Mouse (Mus musculus) myocyte (in vitro differentiated cells): ENCODE results near the gene Cdhr2. TPM values are rescaled to one million over a fixed set of nuclear protein-coding genes. Genes with fewer than 3 reads are reported as not detected.

Source experiments
- H3K27me3 ChIP-seq: one replicate; pipeline ENCODE4 v1.6.1; 2011; ENCODE audit not compliant: control insufficient read depth, insufficient read depth, insufficient read length
- H3K36me3 ChIP-seq: one replicate; pipeline ENCODE4 v1.6.1; 2011; ENCODE audit not compliant: control insufficient read depth, insufficient read depth
- H3K4me2 ChIP-seq: one replicate; pipeline ENCODE4 v1.6.1; 2011; ENCODE audit warnings: low read depth, control low read depth
- H3K4me3 ChIP-seq: one replicate; pipeline ENCODE4 v1.5.1; 2011; ENCODE audit warnings: mild to moderate bottlenecking, control low read depth, moderate library complexity
- H3K79me2 ChIP-seq: one replicate; pipeline ENCODE4 v1.6.1; 2011; ENCODE audit not compliant: control insufficient read depth, insufficient read depth
- H3ac ChIP-seq: one replicate; pipeline ENCODE4 v1.6.1; 2011; ENCODE audit not compliant: control insufficient read depth, insufficient read length
- CEBPB ChIP-seq: IDR thresholded peaks from 2 replicates; pipeline ENCODE4 v1.6.1; 2011; ENCODE audit warnings: mild to moderate bottlenecking, moderate library complexity; ENCODE audit not compliant: poor library complexity, insufficient read depth, severe bottlenecking
- E2F4 ChIP-seq: IDR thresholded peaks from one replicate; pipeline ENCODE4 v1.6.1; 2011; ENCODE audit warnings: mild to moderate bottlenecking, control low read depth, moderate library complexity; ENCODE audit not compliant: insufficient read depth
- MAX ChIP-seq: IDR thresholded peaks from one replicate; pipeline ENCODE4 v1.6.1; 2011; ENCODE audit warnings: low read depth, mild to moderate bottlenecking, control low read depth
- MYOD1 ChIP-seq, 3 experiments: IDR thresholded peaks; one replicate each; pipeline ENCODE4 v1.6.1; 2011; ENCODE audit warnings: control low read depth in 2 of 3, low read depth in 2 of 3, mild to moderate bottlenecking in 2 of 3, moderate library complexity in 1 of 3; ENCODE audit not compliant: insufficient read length in 2 of 3, control insufficient read depth in 1 of 3
- MYOG ChIP-seq, 3 experiments: IDR thresholded peaks; one replicate each; pipeline ENCODE4 v1.6.1; 2011; ENCODE audit warnings: control low read depth in 2 of 3, low read depth in 2 of 3, mild to moderate bottlenecking in 2 of 3; ENCODE audit not compliant: insufficient read length in 2 of 3, control insufficient read depth in 1 of 3, insufficient read depth in 1 of 3
- POLR2A ChIP-seq: IDR thresholded peaks from one replicate; pipeline ENCODE4 v1.6.1; 2011; ENCODE audit warnings: low read depth, mild to moderate bottlenecking, control low read depth, moderate library complexity; ENCODE audit not compliant: insufficient read length
- POLR2AphosphoS2 ChIP-seq: IDR thresholded peaks from one replicate; pipeline ENCODE4 v1.6.1; 2011; ENCODE audit warnings: low read depth, control low read depth; ENCODE audit not compliant: insufficient read length
- REST ChIP-seq: IDR thresholded peaks from one replicate; pipeline ENCODE4 v1.6.1; 2011; ENCODE audit warnings: mild to moderate bottlenecking, control low read depth, moderate library complexity; ENCODE audit not compliant: insufficient read depth, insufficient read length
- SRF ChIP-seq: IDR thresholded peaks from one replicate; pipeline ENCODE4 v1.6.1; 2011; ENCODE audit warnings: low read depth; ENCODE audit not compliant: control insufficient read depth, insufficient read length
- TCF12 ChIP-seq: IDR thresholded peaks from one replicate; pipeline ENCODE4 v1.6.1; 2011; ENCODE audit warnings: mild to moderate bottlenecking, control low read depth; ENCODE audit not compliant: poor library complexity, insufficient read depth, severe bottlenecking
- TCF3 ChIP-seq: IDR thresholded peaks from one replicate; pipeline ENCODE4 v1.6.1; 2011; ENCODE audit warnings: low read depth, control low read depth; ENCODE audit not compliant: insufficient read length
- USF1 ChIP-seq: IDR thresholded peaks from one replicate; pipeline ENCODE4 v1.6.1; 2011; ENCODE audit warnings: low read depth, mild to moderate bottlenecking, control low read depth, moderate library complexity
- polyA plus RNA-seq: library from polyadenylated mRNA; unstranded; fragments of >200 nt; fragmentation: generic; extraction: Trizol; gene quantifications from one replicate; pipeline ENCODE4 v1.2.1, GENCODE M21; 2012; ENCODE audit warnings: missing spikeins

Gene Cdhr2
- polyA plus RNA-seq, 1 experiment = not detected

GRCm38 (mm10) chr13:54746896-54747295 lies 45.6 kb downstream of the Cdhr2 start:
- Histone ChIP-seq H3K4me2 (no peak overlapping the region), H3K36me3 (no peaks in the 10 kb centered on the region), H3ac (no peak overlapping the region), H3K27me3 (peaks cover 39% of the 10 kb centered on the region), H3K79me2 (no peaks in the 10 kb centered on the region), H3K4me3 (no peak overlapping the region)
- TF ChIP-seq MYOG (IDR thresholded peaks at IDR 0.05; ENCODE audit: control insufficient read depth in 1 of 3, insufficient read depth in 1 of 3, insufficient read length in 2 of 3, low read depth in 2 of 3) = no peak
- TF ChIP-seq CEBPB = no peak
- no peak for TF ChIP-seq MYOD1 (IDR thresholded peaks at IDR 0.05; ENCODE audit: control insufficient read depth in 1 of 3, insufficient read length in 2 of 3, low read depth in 2 of 3)
- TF ChIP-seq REST = no peak
- TF ChIP-seq MAX = no peak
- no peak for TF ChIP-seq E2F4
- TF ChIP-seq TCF12 = no peak
- no peak for TF ChIP-seq USF1
- no peak for TF ChIP-seq TCF3
- TF ChIP-seq POLR2A = no peak
- no peak for TF ChIP-seq SRF

DNA sequence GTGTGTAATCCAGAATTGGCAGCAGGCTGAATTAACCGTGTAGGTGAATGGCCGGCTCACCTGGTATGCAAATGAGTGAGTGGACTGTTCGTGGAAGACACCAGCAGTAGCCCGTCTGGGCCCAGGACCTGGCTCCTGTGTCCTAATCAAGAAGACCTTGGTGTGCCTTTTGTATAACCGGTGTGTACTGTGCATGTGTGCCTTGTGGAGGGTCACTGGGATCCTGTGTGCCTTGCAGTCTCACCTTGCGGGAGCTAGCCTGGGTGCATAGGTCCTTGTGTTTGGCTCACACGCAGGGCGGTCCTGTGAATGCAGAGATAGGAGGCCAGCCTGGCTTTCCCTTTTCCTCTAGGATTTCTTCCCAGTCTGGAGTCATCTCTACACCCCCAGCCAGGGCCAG lies 46.9 kb downstream of the Cdhr2 start:
- no peak for TF ChIP-seq REST
- Histone ChIP-seq H3K79me2 (no peaks in the 10 kb centered on the region), H3K27me3 (peaks cover 29% of the 10 kb centered on the region), H3K4me2 (no peak overlapping the region), H3ac (no peak overlapping the region), H3K4me3 (no peak overlapping the region), H3K36me3 (no peaks in the 10 kb centered on the region)

DNA sequence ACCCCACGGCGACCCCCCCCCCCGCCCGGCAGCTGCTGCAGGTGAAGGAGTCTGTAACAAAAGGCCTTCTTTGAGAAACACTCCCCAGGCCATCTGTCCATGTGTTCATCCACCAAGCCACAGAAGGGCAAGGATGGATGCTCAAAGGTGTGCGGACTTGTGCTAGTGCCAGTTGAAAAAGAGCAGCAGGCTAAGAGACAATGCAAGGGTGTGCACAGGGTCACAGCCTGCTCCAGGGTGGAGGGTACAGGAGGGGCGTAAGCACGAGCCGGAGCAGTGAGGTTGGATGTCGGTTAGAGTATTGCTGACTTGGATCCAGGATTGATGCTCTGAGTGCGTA lies 47.4 kb downstream of the Cdhr2 start:
- H3K4me2 ChIP-seq = no peak overlapping the region
- no peak overlapping the region for H3ac ChIP-seq
- H3K36me3 ChIP-seq = no peaks in the 10 kb centered on the region
- no peak overlapping the region for H3K4me3 ChIP-seq
- no peaks in the 10 kb centered on the region for H3K79me2 ChIP-seq
- peaks cover 27% of the 10 kb centered on the region for H3K27me3 ChIP-seq
- TF ChIP-seq POLR2A = no peak
- no peak for TF ChIP-seq MYOD1 (IDR thresholded peaks at IDR 0.05; ENCODE audit: control insufficient read depth in 1 of 3, insufficient read length in 2 of 3, low read depth in 2 of 3)
- TF ChIP-seq POLR2AphosphoS2 = no peak
- TF ChIP-seq CEBPB = no peak

DNA sequence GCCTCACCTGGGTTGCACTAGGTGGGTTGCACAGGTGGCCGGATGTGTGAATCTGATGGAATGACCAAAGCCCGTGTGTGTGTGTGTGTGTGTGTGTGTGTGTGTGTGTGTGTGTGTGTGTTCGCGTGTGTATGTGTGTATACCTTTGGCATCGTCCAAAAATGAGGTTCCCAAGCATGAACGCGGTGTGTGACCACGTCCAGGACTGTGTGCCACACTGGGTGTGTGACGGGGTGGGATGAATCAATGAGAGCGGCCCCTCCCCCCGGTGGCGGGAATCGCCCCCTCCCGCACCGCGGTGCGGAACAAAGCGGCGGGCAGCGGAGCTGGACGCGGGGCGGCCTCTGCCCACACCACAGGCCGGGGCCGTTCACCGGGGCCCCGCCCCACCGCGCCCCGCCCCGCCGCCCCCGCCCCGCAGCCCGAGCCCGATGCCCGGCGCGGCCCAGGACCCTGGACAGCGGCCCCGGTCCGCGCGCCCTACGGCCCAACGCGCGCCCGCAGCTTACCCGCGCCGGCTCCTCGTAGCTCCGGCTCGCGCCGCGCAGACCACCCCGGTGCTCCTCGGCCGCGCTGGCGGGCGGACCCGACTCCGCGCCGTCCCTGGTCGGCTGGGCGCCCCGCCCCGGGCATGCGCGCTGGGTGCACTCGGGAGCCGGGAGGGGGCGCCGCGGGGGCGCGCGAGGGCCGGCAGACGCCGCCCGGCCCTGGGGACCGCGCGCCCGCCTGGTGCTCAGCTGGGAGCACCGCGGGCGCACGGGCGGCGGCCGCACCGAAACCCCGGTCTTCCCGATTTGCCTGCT lies 48.0 kb downstream of the Cdhr2 start:
- Histone ChIP-seq H3K4me3 (no peak overlapping the region), H3K27me3 (peaks cover 27% of the 10 kb centered on the region)

GRCm38 (mm10) chr13:54749864-54750411 lies 48.7 kb downstream of the Cdhr2 start, which contains the start of gene Gprin1:
TSS of gene Gprin1 (minus strand) at chr13:54749874.
- H3K4me2 ChIP-seq = peak within 1 kb of the TSS; percentile 12
- no peak within 1 kb of the TSS for H3K4me3 ChIP-seq
- H3K36me3 ChIP-seq = no peaks in the 10 kb centered on the region
- H3K27me3 ChIP-seq = peaks cover 22% of the 10 kb centered on the region
- TF ChIP-seq SRF (no peak), TCF12 (no peak), POLR2AphosphoS2 (no peak), E2F4 (no peak), MAX (no peak), MYOD1 (IDR thresholded peaks at IDR 0.05; ENCODE audit: control insufficient read depth in 1 of 3, insufficient read length in 2 of 3, low read depth in 2 of 3) (no peak), MYOG (IDR thresholded peaks at IDR 0.05; ENCODE audit: control insufficient read depth in 1 of 3, insufficient read depth in 1 of 3, insufficient read length in 2 of 3, low read depth in 2 of 3) (no peak), POLR2A (no peak), REST (no peak), TCF3 (no peak), USF1 (no peak), CEBPB (no peak)
- no peak within 1 kb of the TSS for H3ac ChIP-seq
- H3K79me2 ChIP-seq = no peaks in the 10 kb centered on the region

More for the DNA sequence above, 48.0 kb downstream of the Cdhr2 start:
- TF ChIP-seq REST = peak; percentile 79
- TF ChIP-seq MYOD1 (IDR thresholded peaks at IDR 0.05; ENCODE audit: control insufficient read depth in 1 of 3, insufficient read length in 2 of 3, low read depth in 2 of 3) = no peak
- H3K79me2 ChIP-seq = no peaks in the 10 kb centered on the region
- H3K4me2 ChIP-seq = peak overlapping the region; percentile 12
- H3K36me3 ChIP-seq = no peaks in the 10 kb centered on the region
- no peak overlapping the region for H3ac ChIP-seq
